Mouse (Mus musculus) spleen, adult 12 weeks (tissue): ENCODE results near the gene Lin54.

ENCODE experiments used
- DNase-seq: peaks from one replicate; pipeline ENCODE4 v3.0.0; 2022; ENCODE audit warnings: low spot score

Lin54 gene

GRCm38 (mm10) chr5:100500458-100500961 is at the start of gene Lin54:
Gene Lin54, minus strand, starts transcription at chr5:100500639.
- peak; percentile 76 for DNase-seq

DNA sequence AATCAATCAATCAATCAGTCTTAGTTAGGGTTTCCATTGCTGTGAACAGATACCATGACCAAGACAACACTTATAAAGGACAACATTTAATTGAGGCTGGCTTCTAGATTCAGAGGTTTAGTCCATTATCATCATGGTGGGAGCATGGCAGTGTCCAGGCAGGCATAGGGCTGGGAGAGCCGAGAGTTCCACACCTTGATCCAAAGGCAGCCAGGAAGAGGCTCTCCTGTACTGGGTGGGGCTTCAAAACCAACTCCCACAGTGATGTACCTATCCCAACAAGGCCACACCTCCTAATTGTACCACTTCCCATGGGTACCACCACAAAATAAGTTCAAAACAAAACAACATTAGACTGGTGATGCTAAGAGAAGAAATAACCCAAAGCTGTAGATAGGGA is 49.7 kb upstream of the Lin54 start:
- no peak for DNase-seq

GRCm38 (mm10) chr5:100549311-100549710 is 48.9 kb upstream of the Lin54 start:
- DNase-seq = no peak

DNA sequence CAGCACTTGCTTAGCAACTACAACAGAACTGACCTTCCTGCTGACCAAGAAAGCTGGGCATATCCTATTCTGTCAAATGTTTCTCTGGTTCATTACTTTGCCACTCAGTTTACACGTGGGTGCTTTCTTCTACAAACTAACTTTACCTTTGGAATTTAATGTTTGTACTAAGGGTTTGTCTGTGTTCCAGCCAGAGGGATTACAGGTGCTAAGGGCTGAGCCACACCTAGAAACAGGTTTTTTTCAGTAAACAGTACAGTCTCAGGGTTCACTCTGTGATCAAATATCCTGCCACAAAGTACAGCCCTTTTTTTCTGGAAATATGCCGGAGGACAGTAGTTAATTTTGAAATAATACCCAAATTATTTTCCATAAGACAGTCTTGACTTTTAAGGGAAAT is 47.8 kb upstream of the Lin54 start:
- DNase-seq = no peak

DNA sequence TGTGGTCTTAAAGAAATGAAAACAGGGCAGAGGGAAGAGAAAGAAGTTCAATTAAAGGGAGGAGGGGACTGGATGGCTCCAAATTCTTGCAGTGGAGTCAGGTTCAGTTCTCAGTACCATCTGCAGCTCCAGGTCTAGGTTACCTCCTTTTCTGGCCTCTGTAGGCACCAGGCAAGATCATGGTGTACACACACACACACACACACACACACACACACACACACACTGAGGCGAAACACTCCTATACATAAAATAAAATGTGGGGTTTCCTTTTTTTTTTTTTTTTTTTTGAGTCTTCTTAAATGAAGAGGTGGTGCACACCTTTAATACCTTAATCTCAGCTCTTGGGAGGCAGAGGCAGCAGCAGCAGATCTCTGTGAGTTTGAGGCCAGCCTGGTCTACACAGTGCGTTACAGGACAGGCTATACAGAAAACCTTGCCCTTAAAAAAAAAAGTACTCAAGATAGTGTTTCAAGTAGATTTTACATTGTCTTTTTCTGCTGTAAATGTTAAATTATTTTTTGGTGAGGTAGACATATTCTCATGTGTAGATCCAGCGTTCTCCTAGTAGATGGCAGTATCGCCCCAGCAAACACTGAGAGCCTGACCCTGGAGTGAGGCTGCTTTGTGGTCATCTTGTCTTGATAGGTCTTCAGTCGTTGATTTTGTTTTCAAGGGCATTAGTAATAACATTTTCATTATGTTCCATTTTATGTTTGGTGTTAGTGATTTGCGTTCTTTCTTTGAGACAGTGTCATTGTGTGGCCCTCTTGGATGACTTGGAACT is 46.0 kb upstream of the Lin54 start:
- DNase-seq = no peak

DNA sequence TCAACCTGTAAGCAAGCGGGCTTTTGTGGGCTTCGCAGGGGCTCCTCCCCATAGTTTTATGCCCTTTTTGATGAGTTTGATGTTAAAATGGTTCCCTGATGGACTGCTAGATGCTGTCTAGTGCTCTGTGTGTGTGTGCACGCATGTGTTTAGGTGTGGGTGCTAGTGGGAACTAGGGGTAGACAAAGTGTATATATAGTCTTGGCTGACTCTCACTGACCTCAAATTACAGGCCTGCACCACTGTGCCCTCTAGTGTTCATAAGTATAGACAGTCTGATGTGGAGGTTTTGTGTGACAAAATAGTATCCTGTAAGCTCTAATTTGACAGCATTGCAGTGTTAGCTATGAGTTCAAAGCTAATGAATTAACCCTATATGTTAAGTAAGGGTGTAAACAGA is 36.2 kb upstream of the Lin54 start:
- peak; percentile 5 for DNase-seq

DNA sequence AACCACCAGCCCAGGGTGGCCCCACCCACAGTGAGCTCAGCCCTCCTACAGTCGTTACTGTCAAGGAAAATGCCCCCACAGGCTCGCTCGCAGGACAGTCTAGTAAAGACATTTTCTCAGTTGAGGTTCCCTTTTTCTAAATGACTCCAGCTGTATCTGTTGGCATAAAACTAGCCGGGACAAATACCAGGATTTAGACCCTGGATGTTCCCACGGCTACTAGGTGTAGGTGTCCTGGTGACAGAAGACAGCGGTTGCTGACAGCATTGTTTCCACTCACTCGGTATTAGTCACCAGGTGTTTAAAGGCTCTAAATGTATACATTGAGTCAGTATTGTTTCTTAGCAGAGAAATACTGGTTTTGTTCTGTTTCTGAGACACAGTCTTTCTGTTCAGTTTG is 35.4 kb upstream of the Lin54 start:
- no peak for DNase-seq

- DNase-seq = peak; percentile 6
Observed at GRCm38 (mm10) chr5:100526164-100526563, 25.7 kb upstream of the Lin54 start.

- DNase-seq = no peak
Observed at GRCm38 (mm10) chr5:100525620-100526019, 25.2 kb upstream of the Lin54 start.

GRCm38 (mm10) chr5:100524921-100525320 is 24.5 kb upstream of the Lin54 start:
- no peak for DNase-seq

DNA sequence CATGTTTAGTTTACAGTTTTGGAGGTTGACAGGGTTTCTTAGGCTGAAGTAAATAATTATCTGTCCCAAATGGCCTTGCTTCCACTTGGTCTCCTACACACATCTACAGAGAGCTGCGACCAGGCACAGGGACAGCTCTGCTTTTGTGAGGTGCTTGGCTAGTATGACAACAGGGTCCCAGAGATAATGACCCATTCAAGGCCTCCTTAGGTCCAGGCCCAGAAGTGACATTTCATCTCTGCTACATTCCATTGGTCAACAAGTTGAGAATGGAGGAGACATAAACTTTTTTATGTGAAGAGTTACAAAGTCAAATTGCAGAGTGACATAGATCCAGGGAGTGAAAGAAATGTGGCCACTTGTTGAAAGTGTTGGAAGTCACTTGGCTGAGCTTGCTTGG is 22.9 kb upstream of the Lin54 start:
- DNase-seq = no peak

DNA sequence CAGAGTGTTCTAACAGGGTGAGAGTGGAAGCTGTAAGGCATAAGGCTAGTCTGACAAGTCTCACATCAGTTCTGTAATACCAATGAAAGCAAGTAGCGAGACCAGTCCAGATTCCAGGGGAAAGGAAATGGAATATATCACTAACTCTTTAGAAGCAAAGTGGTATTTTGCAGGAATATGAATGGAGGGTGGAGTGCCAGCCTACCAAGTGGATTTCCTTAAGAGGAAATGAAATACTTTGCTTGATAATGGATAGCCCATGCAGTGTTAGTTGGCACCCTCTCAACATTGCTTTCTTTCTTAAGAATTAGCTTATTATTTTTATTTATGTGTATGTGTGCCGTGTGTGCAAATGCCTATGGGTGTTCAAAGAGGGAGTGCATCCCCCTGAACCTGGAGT is 19.8 kb upstream of the Lin54 start:
- no peak for DNase-seq

DNA sequence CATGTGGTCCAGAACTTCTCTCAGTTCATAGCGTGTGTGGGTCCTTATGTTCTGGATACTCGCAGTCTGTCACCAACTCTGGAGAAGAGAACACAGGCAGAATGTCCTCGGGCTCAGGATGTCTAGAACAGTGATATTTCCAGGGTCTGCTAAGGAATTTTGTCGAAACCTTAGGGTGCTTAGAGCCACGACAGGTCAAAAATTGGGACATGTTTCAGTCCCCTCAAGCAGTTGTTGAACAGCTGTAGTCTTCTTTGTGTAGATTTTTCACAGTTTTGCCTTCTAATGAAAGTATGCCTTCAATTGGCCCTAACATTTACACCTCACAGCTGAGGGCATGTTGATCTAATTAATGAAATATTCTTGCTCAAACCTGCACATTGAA is 18.6 kb upstream of the Lin54 start:
- no peak for DNase-seq

- DNase-seq = peak; percentile 96
Observed at GRCm38 (mm10) chr5:100518049-100519026, 17.9 kb upstream of the Lin54 start, which contains the start of gene Cops4. Gene Cops4, plus strand, starts transcription at chr5:100518309.

- DNase-seq = no peak
Observed at GRCm38 (mm10) chr5:100512576-100512975, 12.1 kb upstream of the Lin54 start.

- no peak for DNase-seq
Observed at GRCm38 (mm10) chr5:100509247-100509646, 8.8 kb upstream of the Lin54 start.

- DNase-seq = no peak
Observed at GRCm38 (mm10) chr5:100501267-100501666, 828 bp upstream of the Lin54 start.

DNA sequence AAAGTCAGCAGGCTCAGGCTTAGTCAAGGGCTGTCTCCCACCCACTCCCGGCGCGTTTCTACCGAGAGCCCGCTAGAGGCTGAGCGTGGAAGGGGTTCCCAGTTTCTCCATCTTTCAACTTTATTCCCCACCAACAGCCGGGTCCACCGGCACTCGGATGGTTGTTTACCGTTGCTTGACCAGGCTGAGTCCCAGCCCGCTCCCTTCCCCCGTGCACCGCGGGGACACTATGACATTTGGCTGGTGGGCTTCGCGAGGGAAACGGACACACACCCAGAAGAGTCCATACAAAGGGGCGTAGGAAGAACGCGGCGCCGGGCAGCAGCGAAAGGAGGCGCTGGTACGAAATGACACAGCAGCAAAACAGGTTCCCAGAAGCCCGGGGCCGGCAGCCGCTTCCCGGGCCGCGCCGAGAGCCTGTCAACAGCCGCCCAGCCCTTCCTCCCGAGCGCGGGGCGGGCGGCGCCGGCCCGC is 571 bp downstream of the Lin54 start:
- peak; percentile 49 for DNase-seq

GRCm38 (mm10) chr5:100499243-100499642 is 1.2 kb downstream of the Lin54 start:
- DNase-seq = no peak

DNA sequence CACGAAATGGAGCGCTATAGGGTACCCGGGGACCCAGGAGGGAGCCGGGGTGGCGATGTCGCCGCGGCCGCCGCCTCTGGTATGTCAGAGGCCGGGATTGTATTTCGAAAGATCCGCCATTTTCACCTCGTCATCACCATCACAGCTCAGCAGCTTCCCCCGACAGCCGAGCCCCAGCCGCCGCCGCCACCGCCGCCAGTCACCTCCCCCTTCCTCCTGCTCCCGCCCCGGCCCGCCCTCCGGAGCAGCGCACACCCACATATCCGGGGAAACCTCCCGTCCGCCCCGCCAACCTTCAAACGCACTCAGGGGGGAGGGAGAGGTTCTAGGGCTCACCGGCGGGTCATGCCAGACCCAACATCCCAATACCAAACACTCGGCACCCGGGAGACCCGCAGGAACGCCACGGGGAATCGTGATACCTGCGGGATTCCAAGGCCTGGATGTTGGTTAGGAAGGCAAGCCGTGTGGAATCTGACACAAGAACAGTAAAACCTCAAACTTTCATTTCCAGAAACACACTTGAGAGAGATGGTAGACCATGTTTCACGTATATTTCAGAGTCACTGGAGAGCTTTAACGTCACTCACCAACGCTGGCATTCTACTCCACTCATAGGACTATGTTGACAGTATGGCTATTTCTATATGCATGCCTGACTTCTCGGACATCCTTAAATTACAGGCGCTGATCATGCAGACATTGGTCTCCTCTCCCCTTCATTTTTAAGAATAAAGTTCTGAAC is 1.8 kb downstream of the Lin54 start:
- peak; percentile 74 for DNase-seq

GRCm38 (mm10) chr5:100491704-100492103 is 8.7 kb downstream of the Lin54 start:
- no peak for DNase-seq

DNA sequence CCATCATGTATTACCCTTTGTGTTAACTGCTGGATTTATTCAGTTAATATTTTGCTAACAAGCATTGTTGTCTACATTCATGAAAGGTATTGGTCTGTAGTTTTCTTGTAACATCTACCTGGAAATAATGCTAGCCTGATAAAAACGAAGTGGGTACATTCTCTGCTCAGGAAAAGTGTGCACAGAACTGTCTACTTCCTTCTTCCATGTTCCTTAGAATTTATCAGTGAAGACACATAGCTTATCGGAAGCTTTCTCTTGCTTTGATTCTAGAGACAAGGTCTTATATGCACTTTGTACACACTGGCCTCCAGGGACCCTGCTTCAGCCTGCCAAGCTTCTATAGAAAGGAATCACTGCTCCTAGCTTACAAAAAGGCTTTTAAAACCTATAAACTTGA is 11.1 kb downstream of the Lin54 start:
- DNase-seq = no peak
